Mouse (Mus musculus): Measurements from ENCODE around the gene Myrf. TPM values are rescaled to one million over a fixed set of nuclear protein-coding genes. Genes with fewer than 3 reads are reported as not detected.
A peak's percentile ranks its signal among the peaks of the same experiment; 100 is the strongest.

The Myrf gene
- polyA plus RNA-seq, 1 experiment from 2014 or later = 0.95 TPM

DNA sequence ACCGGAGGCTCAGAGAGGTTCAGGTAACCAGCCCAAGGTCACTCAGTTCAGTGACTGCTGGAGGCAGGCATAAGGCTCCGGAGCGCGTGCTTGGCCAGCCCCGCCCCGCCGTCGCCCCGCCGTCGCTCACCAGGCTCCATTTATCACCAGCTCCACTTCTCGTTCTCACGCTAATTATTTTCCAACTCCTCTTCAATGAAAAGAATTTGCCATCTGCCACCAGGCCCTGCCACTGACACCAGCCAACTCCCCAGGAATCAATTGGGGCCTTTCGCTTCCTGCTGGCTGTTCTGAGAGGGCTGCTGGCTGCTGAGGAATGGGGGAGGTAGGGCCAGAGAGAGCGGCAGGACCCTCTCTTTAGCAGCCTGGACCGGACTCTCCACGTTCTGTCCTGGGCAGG lies 36.8 kb upstream of the Myrf start:
- peak overlapping the region; percentile 37 for H3K9ac ChIP-seq (ENCODE audit: low read depth, low read length)
- H3K4me2 ChIP-seq (ENCODE audit: low read length) = peak overlapping the region; percentile 11; the same call in 1 of the 2 replicates
- peak overlapping the region; percentile 44; the same call in 1 of the 2 replicates for H3K27ac ChIP-seq (ENCODE audit: low read depth, low read length)
- ATAC-seq = peak; percentile 63
- H3K36me3 ChIP-seq (ENCODE audit: control insufficient read depth, insufficient read depth, low read length) = no peaks in the 10 kb centered on the region
- 6% methylated on average over 17 of the region's 17 CpGs for WGBS
- H3K4me3 ChIP-seq (ENCODE audit: low read length) = no peak overlapping the region
- peaks cover 10% of the 10 kb centered on the region for H3K27me3 ChIP-seq (replicated peaks; ENCODE audit: control insufficient read depth, insufficient read depth, low read length)
- H3K9me3 ChIP-seq (ENCODE audit: control insufficient read depth, low read length) = no peaks in the 10 kb centered on the region
- peaks cover 29% of the 10 kb centered on the region for H3K4me1 ChIP-seq (ENCODE audit: control insufficient read depth, insufficient read depth, low read depth, low read length)

DNA sequence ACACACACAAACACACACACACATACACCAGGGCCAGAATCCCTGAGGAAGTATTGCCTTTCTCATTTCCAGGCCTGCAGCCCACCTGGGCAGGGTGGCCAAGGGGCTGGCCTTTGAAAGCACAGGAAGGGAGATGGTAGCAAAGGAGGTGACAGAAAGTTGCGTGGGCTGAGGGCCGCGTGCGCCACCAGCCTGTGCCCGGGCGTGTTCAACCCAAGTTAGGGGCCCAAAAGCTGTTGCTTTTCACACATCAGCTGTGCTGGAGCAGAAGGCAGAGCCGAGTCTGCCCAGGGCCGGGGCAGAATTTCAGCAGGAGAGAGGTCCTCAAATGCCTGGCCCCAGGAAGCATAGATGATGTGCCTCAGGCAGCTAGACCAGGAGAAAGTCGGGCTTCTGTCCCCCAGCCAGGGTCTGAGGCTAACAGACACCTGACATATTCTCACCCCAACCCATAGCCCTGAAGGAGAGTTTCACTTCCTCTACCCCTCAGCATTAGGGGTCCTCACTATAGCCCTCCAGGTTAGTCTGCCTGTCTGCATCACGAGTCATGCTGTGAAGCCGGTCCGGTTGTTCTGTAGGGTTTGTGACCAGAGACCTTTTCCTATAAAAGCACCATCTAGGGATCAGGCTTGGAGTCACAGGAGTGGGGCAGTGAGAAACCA lies 36.1 kb upstream of the Myrf start:
- WGBS = 67% methylated on average over 12 of the region's 12 CpGs
- Histone ChIP-seq H3K27ac (ENCODE audit: low read depth, low read length) (no peak overlapping the region), H3K36me3 (ENCODE audit: control insufficient read depth, insufficient read depth, low read length) (no peaks in the 10 kb centered on the region), H3K4me3 (ENCODE audit: low read length) (no peak overlapping the region), H3K27me3 (replicated peaks; ENCODE audit: control insufficient read depth, insufficient read depth, low read length) (peaks cover 13% of the 10 kb centered on the region), H3K4me1 (ENCODE audit: control insufficient read depth, insufficient read depth, low read depth, low read length) (peaks cover 29% of the 10 kb centered on the region), H3K9me3 (ENCODE audit: control insufficient read depth, low read length) (no peaks in the 10 kb centered on the region), H3K4me2 (ENCODE audit: low read length) (no peak overlapping the region), H3K9ac (ENCODE audit: low read depth, low read length) (no peak overlapping the region)
- no peak for ATAC-seq

DNA sequence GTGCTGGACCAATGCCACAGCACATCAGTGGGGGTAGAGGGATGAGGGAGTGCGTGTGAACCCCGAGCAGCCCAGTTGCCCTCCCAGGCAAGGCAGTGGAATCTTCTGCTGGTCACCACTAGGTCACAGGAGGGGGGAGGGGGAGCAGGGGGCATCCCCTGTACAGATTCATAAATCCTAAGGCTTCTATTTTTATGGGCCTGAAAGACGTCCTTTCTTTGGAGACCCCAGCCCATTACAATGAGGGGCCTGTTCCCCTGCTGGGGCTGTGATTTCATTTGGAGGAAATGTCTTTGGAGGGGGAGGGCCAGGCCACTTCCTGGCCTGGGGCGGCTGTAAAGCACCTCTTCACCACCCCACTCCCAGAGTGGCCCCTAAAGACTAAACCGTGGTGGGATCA lies 33.5 kb upstream of the Myrf start:
- 31% methylated on average over 5 of the region's 5 CpGs for WGBS
- Histone ChIP-seq H3K27ac (ENCODE audit: low read depth, low read length) (no peak overlapping the region), H3K36me3 (ENCODE audit: control insufficient read depth, insufficient read depth, low read length) (no peaks in the 10 kb centered on the region), H3K9me3 (ENCODE audit: control insufficient read depth, low read length) (no peaks in the 10 kb centered on the region), H3K4me2 (ENCODE audit: low read length) (no peak overlapping the region), H3K4me1 (ENCODE audit: control insufficient read depth, insufficient read depth, low read depth, low read length) (peaks cover 29% of the 10 kb centered on the region), H3K27me3 (replicated peaks; ENCODE audit: control insufficient read depth, insufficient read depth, low read length) (peaks cover 10% of the 10 kb centered on the region), H3K4me3 (ENCODE audit: low read length) (no peak overlapping the region), H3K9ac (ENCODE audit: low read depth, low read length) (no peak overlapping the region)
- no peak for ATAC-seq

GRCm38 (mm10) chr19:10272746-10273145 lies 32.2 kb upstream of the Myrf start:
- Histone ChIP-seq H3K36me3 (ENCODE audit: control insufficient read depth, insufficient read depth, low read length) (no peaks in the 10 kb centered on the region), H3K4me2 (ENCODE audit: low read length) (peak overlapping the region; percentile 36), H3K27ac (ENCODE audit: low read depth, low read length) (no peak overlapping the region; the same call in 1 of the 2 replicates), H3K4me1 (ENCODE audit: control insufficient read depth, insufficient read depth, low read depth, low read length) (peaks cover 19% of the 10 kb centered on the region), H3K9me3 (ENCODE audit: control insufficient read depth, low read length) (no peaks in the 10 kb centered on the region), H3K4me3 (ENCODE audit: low read length) (no peak overlapping the region), H3K27me3 (replicated peaks; ENCODE audit: control insufficient read depth, insufficient read depth, low read length) (peaks cover 13% of the 10 kb centered on the region), H3K9ac (ENCODE audit: low read depth, low read length) (peak overlapping the region; percentile 42; the same call in 1 of the 2 replicates)
- peak; percentile 27 for ATAC-seq
- 39% methylated on average over 11 of the region's 11 CpGs for WGBS

DNA sequence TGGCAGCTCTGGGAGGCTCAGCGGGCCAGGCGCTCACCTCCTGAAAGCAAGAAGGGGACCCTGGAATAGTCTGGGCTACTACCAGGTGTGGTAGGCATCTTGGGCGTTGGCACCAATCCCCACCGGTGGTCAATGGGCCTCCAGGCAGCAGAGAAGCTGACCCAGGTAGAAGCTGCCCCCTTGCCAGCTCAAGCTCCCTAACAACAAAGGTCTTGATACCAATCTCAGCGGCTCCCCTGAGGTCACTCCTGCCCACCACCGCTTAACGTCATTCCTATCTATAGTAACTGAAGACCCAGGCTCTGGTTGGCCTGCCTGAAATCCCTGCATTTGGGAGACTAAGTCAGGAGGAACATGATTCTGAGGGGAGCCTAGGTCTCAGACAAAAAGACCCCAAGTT lies 31.0 kb upstream of the Myrf start:
- Histone ChIP-seq H3K4me3 (ENCODE audit: low read length) (no peak overlapping the region), H3K4me1 (ENCODE audit: control insufficient read depth, insufficient read depth, low read depth, low read length) (peaks cover 15% of the 10 kb centered on the region), H3K4me2 (ENCODE audit: low read length) (no peak overlapping the region), H3K27ac (ENCODE audit: low read depth, low read length) (no peak overlapping the region), H3K27me3 (replicated peaks; ENCODE audit: control insufficient read depth, insufficient read depth, low read length) (peaks cover 17% of the 10 kb centered on the region), H3K9me3 (ENCODE audit: control insufficient read depth, low read length) (no peaks in the 10 kb centered on the region), H3K9ac (ENCODE audit: low read depth, low read length) (no peak overlapping the region), H3K36me3 (ENCODE audit: control insufficient read depth, insufficient read depth, low read length) (no peaks in the 10 kb centered on the region)
- no peak for ATAC-seq
- 87% methylated on average over 6 of the region's 7 CpGs for WGBS

GRCm38 (mm10) chr19:10270356-10270755 lies 29.8 kb upstream of the Myrf start:
- H3K27ac ChIP-seq (ENCODE audit: low read depth, low read length) = no peak overlapping the region
- H3K4me3 ChIP-seq (ENCODE audit: low read length) = no peak overlapping the region
- WGBS = 78% methylated on average over 5 of the region's 5 CpGs
- H3K4me2 ChIP-seq (ENCODE audit: low read length) = no peak overlapping the region
- peaks cover 13% of the 10 kb centered on the region for H3K27me3 ChIP-seq (replicated peaks; ENCODE audit: control insufficient read depth, insufficient read depth, low read length)
- no peak for ATAC-seq
- H3K9me3 ChIP-seq (ENCODE audit: control insufficient read depth, low read length) = no peaks in the 10 kb centered on the region
- H3K36me3 ChIP-seq (ENCODE audit: control insufficient read depth, insufficient read depth, low read length) = no peaks in the 10 kb centered on the region
- no peak overlapping the region for H3K9ac ChIP-seq (ENCODE audit: low read depth, low read length)
- H3K4me1 ChIP-seq (ENCODE audit: control insufficient read depth, insufficient read depth, low read depth, low read length) = peaks cover 14% of the 10 kb centered on the region

DNA sequence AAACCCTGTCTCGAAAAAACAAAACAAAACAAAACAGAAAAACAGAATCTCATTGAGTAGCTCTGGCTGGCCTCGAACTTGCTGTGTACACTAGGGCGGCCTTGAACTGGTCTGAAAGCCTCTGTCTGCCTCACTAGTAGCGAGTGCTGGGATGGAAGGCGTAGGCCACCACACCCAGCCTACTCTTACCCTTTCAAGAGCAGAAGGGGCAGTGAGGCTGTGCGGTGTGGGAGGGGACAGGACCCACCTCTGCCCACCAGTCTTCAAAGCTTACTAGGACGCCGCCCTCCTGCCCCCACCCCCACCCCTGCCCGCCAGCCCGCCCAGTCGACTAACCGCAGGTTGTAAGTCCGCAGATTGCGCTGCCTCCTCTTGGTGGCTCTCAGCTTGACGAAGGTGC lies 28.3 kb upstream of the Myrf start:
- 85% methylated on average over 15 of the region's 15 CpGs for WGBS
- H3K9ac ChIP-seq (ENCODE audit: low read depth, low read length) = no peak overlapping the region
- peaks cover 15% of the 10 kb centered on the region for H3K27me3 ChIP-seq (replicated peaks; ENCODE audit: control insufficient read depth, insufficient read depth, low read length)

DNA sequence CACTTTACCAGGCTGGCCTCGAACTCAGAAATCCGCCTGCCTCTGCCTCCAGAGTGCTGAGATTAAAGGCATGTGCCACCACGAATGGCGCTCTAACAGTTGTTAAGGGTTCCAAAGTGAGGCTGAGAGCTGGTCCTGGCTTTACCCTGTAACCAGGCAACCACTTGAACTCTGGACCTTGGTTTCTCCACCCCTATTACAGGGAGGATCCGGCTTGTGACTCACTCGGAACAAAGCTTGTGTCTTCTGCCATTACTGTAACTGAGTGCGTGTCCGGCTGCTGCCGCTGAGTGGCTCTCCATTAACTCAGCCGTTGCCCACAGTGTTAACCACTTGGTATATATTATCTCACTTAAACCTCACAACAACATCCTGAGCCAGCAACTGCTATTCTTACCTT lies 27.4 kb upstream of the Myrf start:
- Histone ChIP-seq H3K27me3 (replicated peaks; ENCODE audit: control insufficient read depth, insufficient read depth, low read length) (peaks cover 15% of the 10 kb centered on the region), H3K4me2 (ENCODE audit: low read length) (no peak overlapping the region), H3K4me1 (ENCODE audit: control insufficient read depth, insufficient read depth, low read depth, low read length) (peaks cover 10% of the 10 kb centered on the region), H3K9ac (ENCODE audit: low read depth, low read length) (no peak overlapping the region), H3K9me3 (ENCODE audit: control insufficient read depth, low read length) (no peaks in the 10 kb centered on the region), H3K4me3 (ENCODE audit: low read length) (no peak overlapping the region), H3K27ac (ENCODE audit: low read depth, low read length) (no peak overlapping the region), H3K36me3 (ENCODE audit: control insufficient read depth, insufficient read depth, low read length) (0 out of 2 replicates have a peak, but pooled peaks cover 2% of the 10 kb centered on the region)
- 82% methylated on average over 10 of the region's 10 CpGs for WGBS
- ATAC-seq = no peak

More for the DNA sequence above, 28.3 kb upstream of the Myrf start:
- no peak overlapping the region for H3K4me3 ChIP-seq (ENCODE audit: low read length)
- H3K36me3 ChIP-seq (ENCODE audit: control insufficient read depth, insufficient read depth, low read length) = 0 out of 2 replicates have a peak, but pooled peaks cover 2% of the 10 kb centered on the region
- no peaks in the 10 kb centered on the region for H3K9me3 ChIP-seq (ENCODE audit: control insufficient read depth, low read length)
- peaks cover 14% of the 10 kb centered on the region for H3K4me1 ChIP-seq (ENCODE audit: control insufficient read depth, insufficient read depth, low read depth, low read length)
- H3K27ac ChIP-seq (ENCODE audit: low read depth, low read length) = no peak overlapping the region
- ATAC-seq = no peak
- H3K4me2 ChIP-seq (ENCODE audit: low read length) = no peak overlapping the region

GRCm38 (mm10) chr19:10267057-10267456 lies 26.5 kb upstream of the Myrf start:
- WGBS = 17% methylated on average over 15 of the region's 15 CpGs
- ATAC-seq = peak; percentile 24; the same call in 1 of the 2 replicates
- H3K27me3 ChIP-seq (replicated peaks; ENCODE audit: control insufficient read depth, insufficient read depth, low read length) = peaks cover 13% of the 10 kb centered on the region

More at GRCm38 (mm10) chr19:10267057-10267456, 26.5 kb upstream of the Myrf start:
- H3K27ac ChIP-seq (ENCODE audit: low read depth, low read length) = no peak overlapping the region
- peaks cover 7% of the 10 kb centered on the region for H3K4me1 ChIP-seq (ENCODE audit: control insufficient read depth, insufficient read depth, low read depth, low read length)
- no peak overlapping the region for H3K4me2 ChIP-seq (ENCODE audit: low read length)
- H3K9ac ChIP-seq (ENCODE audit: low read depth, low read length) = peak overlapping the region; percentile 23
- H3K36me3 ChIP-seq (ENCODE audit: control insufficient read depth, insufficient read depth, low read length) = 0 out of 2 replicates have a peak, but pooled peaks cover 2% of the 10 kb centered on the region
- no peaks in the 10 kb centered on the region for H3K9me3 ChIP-seq (ENCODE audit: control insufficient read depth, low read length)
- H3K4me3 ChIP-seq (ENCODE audit: low read length) = no peak overlapping the region
